Mouse (Mus musculus) E14TG2a.4 (cell line): ENCODE measurements at regions not wholly inside any gene's neighbourhood (a gene's known extent, or its start where the extent isn't known, plus 50 kb on each side); places are given as distances from the start of the nearest gene placed in this dataset.

ENCODE experiments used
- CTCF ChIP-seq: conservative IDR thresholded peaks from 2 replicates; pipeline ENCODE4 v1.5.1; 2014; ENCODE audit warnings: low read length
- NANOG ChIP-seq: IDR thresholded peaks from 2 replicates; pipeline ENCODE4 v1.6.1; 2014; ENCODE audit warnings: borderline replicate concordance, low read length, mixed read lengths

GRCm38 (mm10) chr7:135847304-135847703 lies 131.1 kb upstream of the Mki67 start:
- TF ChIP-seq CTCF (no peak), NANOG (no peak)
